Mouse (Mus musculus) small intestine, adult 10 weeks (tissue): ENCODE measurements around the gene Col9a3. TPM values are rescaled to one million over a fixed set of nuclear protein-coding genes. Genes with fewer than 3 reads are reported as not detected.

Experiments used
- polyA plus RNA-seq: library from polyadenylated mRNA; stranded (reverse); fragments of 350-450 nt; fragmentation: Illumina TruSeq; extraction: RNeasy Lipid Tissue Mini Kit (QIAGEN cat#74804); gene quantifications from one replicate; pipeline ENCODE4 v1.2.3, GENCODE M21; 2014; ENCODE audit warnings: low replicate concordance

Gene Col9a3
- polyA plus RNA-seq, result 0.22 TPM

GRCm38 (mm10) chr2:180597490-180597889, at the start of gene Col9a3:
Gene Col9a3, plus strand, starts transcription at chr2:180597790.

GRCm38 (mm10) chr2:180581002-180581401, 16.6 kb upstream of the Col9a3 start, which contains the start of gene Mrgbp:
Gene Mrgbp, plus strand, starts transcription at chr2:180581304.

GRCm38 (mm10) chr2:180589123-180589831, 8.3 kb upstream of the Col9a3 start, which contains the start of gene Ogfr:
Gene Ogfr, plus strand, starts transcription at chr2:180589245.

GRCm38 (mm10) chr2:180642555-180643260, 45.1 kb downstream of the Col9a3 start, which contains the start of gene Tcfl5:
Gene Tcfl5, minus strand, starts transcription at chr2:180642708.

Other genes starting within 250 kb of the Col9a3 start
- 0.89 TPM for gene Slco4a1, start 141.5 kb upstream of the Col9a3 start, polyA plus RNA-seq
- not detected for gene Ntsr1, start 97.8 kb upstream of the Col9a3 start, polyA plus RNA-seq
- gene Mrgbp, start 16.5 kb upstream of the Col9a3 start, polyA plus RNA-seq, result 13.8 TPM
- gene Ogfr, start 8.5 kb upstream of the Col9a3 start, polyA plus RNA-seq, result 13.2 TPM
- 0.19 TPM for gene Tcfl5, start 44.9 kb downstream of the Col9a3 start, polyA plus RNA-seq
- 28.1 TPM for gene Dido1, start 112.2 kb downstream of the Col9a3 start, polyA plus RNA-seq
- 45.2 TPM for gene Gid8, start 112.3 kb downstream of the Col9a3 start, polyA plus RNA-seq
- gene Slc17a9, start 127.5 kb downstream of the Col9a3 start, polyA plus RNA-seq, result 0.19 TPM
- not detected for gene Bhlhe23, start 179.1 kb downstream of the Col9a3 start, polyA plus RNA-seq